12 mouse cellular contexts compared by ENCODE assay signal in the genomic region with DNA sequence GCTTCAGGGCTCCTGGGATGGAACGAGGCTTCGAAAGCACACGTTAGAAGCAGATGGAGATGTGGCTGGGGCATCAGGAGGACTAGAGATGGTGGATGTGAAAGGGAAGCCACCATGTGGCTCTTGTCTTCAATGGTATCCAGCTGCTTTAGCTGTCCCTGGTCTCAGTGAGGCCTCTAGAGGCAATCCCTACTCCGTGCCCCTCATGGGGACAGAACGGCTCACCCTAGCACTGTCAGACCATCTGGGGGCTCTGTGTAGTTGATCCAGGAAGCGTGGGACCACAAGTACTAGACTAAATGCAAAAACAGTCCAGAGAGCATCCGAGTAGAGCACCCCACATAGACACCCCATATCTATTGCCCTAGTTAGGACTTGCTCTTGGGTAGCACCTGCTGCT. TPM values are rescaled to one million over a fixed set of nuclear protein-coding genes. Genes with fewer than 3 reads are reported as not detected.
DNase-seq lines count a peak whose midpoint lies in the region; ATAC-seq and TF ChIP-seq lines count a peak whose summit lies in the region.
"Had no signal": no experiment of that assay in that cellular context is flagged by ENCODE, and none has a peak within 500 bp of the region (broad histone marks: within the 10 kb centered on the region; RNA-seq: fewer than 3 reads in every experiment).

No protein-coding gene starts in this region.

- peaks cover 18% of the 10 kb centered on the region for H3K4me1 ChIP-seq in heart, embryonic 15.5 days (replicated peaks)
- H3K4me1 ChIP-seq in heart, embryonic 11.5 days (ENCODE audit: control insufficient read depth, insufficient read depth, low read length), result 0 out of 2 replicates have a peak, but pooled peaks cover 4% of the 10 kb centered on the region
- H3K4me1 ChIP-seq in limb, embryonic 15.5 days, result peaks cover 15% of the 10 kb centered on the region
- H3K4me1 ChIP-seq in limb, embryonic 10.5 days, result peaks cover 9% of the 10 kb centered on the region
- H3K4me1 ChIP-seq in embryonic facial prominence, embryonic 13.5 days, result peaks cover 7% of the 10 kb centered on the region; the same call in 1 of the 2 replicates
- peaks cover 3% of the 10 kb centered on the region; the same call in 1 of the 2 replicates for H3K4me1 ChIP-seq in intestine, embryonic 16.5 days (ENCODE audit: control insufficient read depth, insufficient read depth, low read length)
- H3K4me1 ChIP-seq: midbrain, embryonic 13.5 days; neural tube, embryonic 12.5 days had no signal

- no peak for TF ChIP-seq CTCF in left cerebral cortex, adult 2 months (IDR thresholded peaks at IDR 0.05)

- H3K4me2 ChIP-seq in heart, embryonic 15.5 days, result no peak overlapping the region
- no peak overlapping the region for H3K4me2 ChIP-seq in heart, embryonic 11.5 days
- no peak overlapping the region for H3K4me2 ChIP-seq in limb, embryonic 15.5 days
- no peak overlapping the region for H3K4me2 ChIP-seq in embryonic facial prominence, embryonic 13.5 days
- H3K4me2 ChIP-seq in intestine, embryonic 16.5 days (ENCODE audit: low read depth, low read length), result no peak overlapping the region
- H3K4me2 ChIP-seq: midbrain, embryonic 13.5 days; neural tube, embryonic 12.5 days had no signal

- H3K27ac ChIP-seq in heart, embryonic 15.5 days, result peak overlapping the region; percentile 56
- no peak overlapping the region for H3K27ac ChIP-seq in heart, embryonic 11.5 days (ENCODE audit: low read depth, low read length)
- H3K27ac ChIP-seq in limb, embryonic 15.5 days, result peak overlapping the region; percentile 65
- H3K27ac ChIP-seq in limb, embryonic 10.5 days, result no peak overlapping the region
- 0 out of 2 replicates have a peak overlapping the region, but pooled peaks have one; percentile 33 for H3K27ac ChIP-seq in embryonic facial prominence, embryonic 13.5 days
- H3K27ac ChIP-seq in intestine, embryonic 16.5 days (ENCODE audit: low read length), result peak overlapping the region; percentile 65; the same call in 1 of the 2 replicates
- H3K27ac ChIP-seq in left cerebral cortex, adult 2 months, result no peak overlapping the region
- H3K27ac ChIP-seq: midbrain, embryonic 13.5 days; neural tube, embryonic 12.5 days had no signal

- WGBS in heart, embryonic 15.5 days, result 64% methylated on average over 7 of the region's 7 CpGs
- WGBS in heart, embryonic 11.5 days (ENCODE audit: insufficient replicate concordance), result 80% methylated on average over 7 of the region's 7 CpGs
- WGBS in limb, embryonic 15.5 days, result 67% methylated on average over 7 of the region's 7 CpGs
- 93% methylated on average over 7 of the region's 7 CpGs for WGBS in limb, embryonic 10.5 days
- 71% methylated on average over 7 of the region's 7 CpGs for WGBS in embryonic facial prominence, embryonic 13.5 days
- WGBS in intestine, embryonic 16.5 days, result 74% methylated on average over 7 of the region's 7 CpGs

- intact Hi-C loops in left cerebral cortex, adult 2 months (cut with DNase I), result loop anchor here (2.0 to 10.0 kb wide), 3 partner anchors 69 to 1007 kb away; a partner anchor contains a TSS

- no peaks in the 10 kb centered on the region for H3K36me3 ChIP-seq in heart, embryonic 15.5 days
- no peaks in the 10 kb centered on the region; the same call in 1 of the 2 replicates for H3K36me3 ChIP-seq in heart, embryonic 11.5 days (ENCODE audit: control insufficient read depth, insufficient read depth, low read length)
- H3K36me3 ChIP-seq in limb, embryonic 15.5 days, result peaks cover 40% of the 10 kb centered on the region
- H3K36me3 ChIP-seq in limb, embryonic 10.5 days, result peaks cover 78% of the 10 kb centered on the region
- peaks cover 78% of the 10 kb centered on the region for H3K36me3 ChIP-seq in embryonic facial prominence, embryonic 13.5 days
- H3K36me3 ChIP-seq in intestine, embryonic 16.5 days (ENCODE audit: control insufficient read depth, insufficient read depth, low read length), result no peaks in the 10 kb centered on the region

- no peaks in the 10 kb centered on the region for H3K9me3 ChIP-seq in heart, embryonic 15.5 days (replicated peaks)
- no peaks in the 10 kb centered on the region for H3K9me3 ChIP-seq in heart, embryonic 11.5 days (replicated peaks; ENCODE audit: control insufficient read depth, low read length)
- no peaks in the 10 kb centered on the region for H3K9me3 ChIP-seq in limb, embryonic 15.5 days
- no peaks in the 10 kb centered on the region for H3K9me3 ChIP-seq in limb, embryonic 10.5 days (replicated peaks)
- H3K9me3 ChIP-seq in embryonic facial prominence, embryonic 13.5 days, result no peaks in the 10 kb centered on the region
- H3K9me3 ChIP-seq in intestine, embryonic 16.5 days (ENCODE audit: control insufficient read depth, low read length), result no peaks in the 10 kb centered on the region
- H3K9me3 ChIP-seq: midbrain, embryonic 13.5 days; neural tube, embryonic 12.5 days had no signal

- no peak for ATAC-seq in heart, embryonic 15.5 days (replicated peaks; ENCODE audit: insufficient number of reproducible peaks, insufficient read depth, low FRiP score, low read depth)
- no peak for ATAC-seq in heart, embryonic 11.5 days (replicated peaks; ENCODE audit: insufficient number of reproducible peaks, low FRiP score, low TSS enrichment)
- no peak for ATAC-seq in limb, embryonic 15.5 days (ENCODE audit: insufficient number of reproducible peaks, low FRiP score, low TSS enrichment, low read depth)
- ATAC-seq in embryonic facial prominence, embryonic 13.5 days (ENCODE audit: insufficient number of reproducible peaks, insufficient read depth, low FRiP score, low TSS enrichment, low read depth), result 0 out of 2 replicates have a peak, but pooled peaks have one; percentile 16
- ATAC-seq in intestine, embryonic 16.5 days, result no peak
- ATAC-seq: inflammation-experienced regulatory T-cells, adult 6 months; midbrain, embryonic 13.5 days had no signal

- DNase-seq in limb, embryonic 10.5 days (ENCODE audit: low spot score), result no peak
- DNase-seq in left cerebral cortex, adult 2 months (ENCODE audit: extremely low spot score in 1 of 2, low spot score in 2 of 2), result no peak
- DNase-seq: adrenal gland, postnatal 36 days; cerebellum, adult 11-12 months had no signal

- H3K4me3 ChIP-seq in heart, embryonic 15.5 days, result no peak overlapping the region
- H3K4me3 ChIP-seq in heart, embryonic 11.5 days (ENCODE audit: low read depth, low read length), result no peak overlapping the region
- no peak overlapping the region for H3K4me3 ChIP-seq in limb, embryonic 15.5 days
- H3K4me3 ChIP-seq in limb, embryonic 10.5 days, result no peak overlapping the region
- no peak overlapping the region for H3K4me3 ChIP-seq in embryonic facial prominence, embryonic 13.5 days
- H3K4me3 ChIP-seq in intestine, embryonic 16.5 days (ENCODE audit: low read length), result no peak overlapping the region
- no peak overlapping the region for H3K4me3 ChIP-seq in left cerebral cortex, adult 2 months
- H3K4me3 ChIP-seq: midbrain, embryonic 13.5 days; neural tube, embryonic 12.5 days had no signal

- H3K27me3 ChIP-seq in heart, embryonic 15.5 days, result no peaks in the 10 kb centered on the region
- no peaks in the 10 kb centered on the region for H3K27me3 ChIP-seq in heart, embryonic 11.5 days (ENCODE audit: control insufficient read depth, insufficient read depth, low read length)
- H3K27me3 ChIP-seq in limb, embryonic 15.5 days, result no peaks in the 10 kb centered on the region
- H3K27me3 ChIP-seq in limb, embryonic 10.5 days (ENCODE audit: low read depth, poor library complexity, severe bottlenecking), result no peaks in the 10 kb centered on the region
- no peaks in the 10 kb centered on the region for H3K27me3 ChIP-seq in embryonic facial prominence, embryonic 13.5 days
- no peaks in the 10 kb centered on the region for H3K27me3 ChIP-seq in intestine, embryonic 16.5 days (replicated peaks; ENCODE audit: control insufficient read depth, insufficient read depth, low read length)
- H3K27me3 ChIP-seq: midbrain, embryonic 13.5 days; neural tube, embryonic 12.5 days had no signal

- H3K9ac ChIP-seq in heart, embryonic 15.5 days, result no peak overlapping the region
- H3K9ac ChIP-seq in heart, embryonic 11.5 days (ENCODE audit: low read depth, low read length), result no peak overlapping the region
- no peak overlapping the region for H3K9ac ChIP-seq in limb, embryonic 15.5 days
- H3K9ac ChIP-seq in embryonic facial prominence, embryonic 13.5 days, result no peak overlapping the region
- H3K9ac ChIP-seq in intestine, embryonic 16.5 days (ENCODE audit: low read depth, low read length), result no peak overlapping the region
- H3K9ac ChIP-seq: midbrain, embryonic 13.5 days; neural tube, embryonic 12.5 days had no signal

RNA-seq across cellular contexts. Expression of a gene that starts 26.3 kb away (rescaled TPM):
- polyA plus RNA-seq in heart, embryonic 15.5 days (2015; fragmentation: Nextera tagmentation; extraction: Ambion mirVana), result 0.47 and 0.81 TPM in 2 replicates
- polyA plus RNA-seq in heart, embryonic 11.5 days (2014; fragmentation: Nextera tagmentation; extraction: Ambion mirVana), result 0.79 and 1.1 TPM in 2 replicates
- 0.94 and 1.3 TPM in 2 replicates for polyA plus RNA-seq in limb, embryonic 15.5 days (2015; fragmentation: Nextera tagmentation; extraction: Ambion mirVana)
- 1.5 and 1.9 TPM in 2 replicates for polyA plus RNA-seq in limb, embryonic 10.5 days (2016; fragmentation: Nextera tagmentation; extraction: Ambion mirVana)
- 1.9 and 2.1 TPM in 2 replicates for polyA plus RNA-seq in embryonic facial prominence, embryonic 13.5 days (2015; fragmentation: Nextera tagmentation; extraction: Ambion mirVana)
- 0.69 and 0.81 TPM in 2 replicates for polyA plus RNA-seq in intestine, embryonic 16.5 days (2015; fragmentation: Nextera tagmentation; extraction: Ambion mirVana)
- 10 to 100 TPM in 1 of 2 experiments, 1 to 10 TPM in 1; 9.9 to 10.3 TPM for total RNA-seq in left cerebral cortex, adult 2 months (2021)
- polyA plus RNA-seq: inflammation-experienced regulatory T-cells, adult 6 months had no signal

Comparison
In these comparisons a context has a peak if more than half of its experiments do, and no peak if none do; other contexts are left out.
1. H3K27ac ChIP-seq: peak in heart, embryonic 15.5 days (single experiment), limb, embryonic 15.5 days (single experiment), embryonic facial prominence, embryonic 13.5 days (single experiment) and intestine, embryonic 16.5 days (single experiment); none in heart, embryonic 11.5 days (single experiment), limb, embryonic 10.5 days (single experiment) and left cerebral cortex, adult 2 months (single experiment).